Mouse (Mus musculus) kidney, adult 2 months (tissue): Measurements from ENCODE around the gene Cyp2j13.

ENCODE experiments used
- CTCF ChIP-seq: fragments of 200-500 bp; conservative IDR thresholded peaks from 2 replicates; pipeline ENCODE4 v1.5.1; 2011; ENCODE audit warnings: low read depth, mild to moderate bottlenecking, control low read depth, low read length, moderate library complexity, mixed read lengths; ENCODE audit not compliant: insufficient read depth, insufficient read length
- POLR2A ChIP-seq: fragments of 200-500 bp; IDR thresholded peaks from one replicate; pipeline ENCODE4 v1.6.1; 2011; ENCODE audit warnings: low read depth, low read length, control low read depth

- TF ChIP-seq POLR2A (no peak), CTCF (no peak)
These were observed 60.5 kb downstream of the Cyp2j13 start for GRCm38 (mm10) chr4:96016875-96017274.
